In genomic region chr19:3324271-3324811, GRCm38 (mm10) we compare ENCODE assay signal across 8 mouse cellular contexts. TPM values are rescaled to one million over a fixed set of nuclear protein-coding genes. Genes with fewer than 3 reads are reported as not detected.
A peak's percentile ranks its signal among the peaks of the same experiment; 100 is the strongest.
DNase-seq lines count a peak whose midpoint lies in the region; ATAC-seq and TF ChIP-seq lines count a peak whose summit lies in the region.

No protein-coding gene starts in this region.

- 4% methylated on average over 17 of the region's 17 CpGs for WGBS in embryonic facial prominence, embryonic 10.5 days
- 4% methylated on average over 17 of the region's 17 CpGs for WGBS in hindbrain, embryonic 10.5 days
- WGBS in liver, embryonic 11.5 days = 2% methylated on average over 17 of the region's 17 CpGs

- no peak for TF ChIP-seq CTCF in G1E (IDR thresholded peaks at IDR 0.05; ENCODE audit: low read depth, low read length)

- DNase-seq in heart, adult 18-20 months = peak; percentile 31 to 70
- DNase-seq in heart, postnatal 25 days (ENCODE audit: low spot score) = no peak
- DNase-seq in G1E (ENCODE audit: low spot score) = no peak
- peak; percentile 45 for DNase-seq in embryonic facial prominence, embryonic 10.5 days (ENCODE audit: low spot score)
- peak; percentile 41 for DNase-seq in hindbrain, embryonic 10.5 days (ENCODE audit: low spot score)
- peak; percentile 60 for DNase-seq in liver, embryonic 11.5 days (ENCODE audit: low spot score)
- DNase-seq in neural tube, embryonic 10.5 days (ENCODE audit: extremely low spot score, low spot score) = peak; percentile 47

- intact Hi-C loops in heart, postnatal 25 days (cut with DNase I) = loop anchor here (5.0 kb wide), 1 partner anchor 42 kb away; the partner anchor contains the start of genes Ighmbp2 and Mrpl21

- H3K4me1 ChIP-seq in G1E (ENCODE audit: insufficient read depth, low read depth, low read length) = peaks cover 84% of the 10 kb centered on the region
- peaks cover 44% of the 10 kb centered on the region for H3K4me1 ChIP-seq in embryonic facial prominence, embryonic 10.5 days
- H3K4me1 ChIP-seq in hindbrain, embryonic 10.5 days (replicated peaks) = peaks cover 49% of the 10 kb centered on the region
- peaks cover 25% of the 10 kb centered on the region for H3K4me1 ChIP-seq in liver, embryonic 11.5 days (replicated peaks; ENCODE audit: control insufficient read depth, insufficient read depth, low read length)

- no peaks in the 10 kb centered on the region for H3K9me3 ChIP-seq in G1E (replicated peaks)
- H3K9me3 ChIP-seq in embryonic facial prominence, embryonic 10.5 days = no peaks in the 10 kb centered on the region
- peaks cover 5% of the 10 kb centered on the region; the same call in 1 of the 2 replicates for H3K9me3 ChIP-seq in hindbrain, embryonic 10.5 days
- no peaks in the 10 kb centered on the region for H3K9me3 ChIP-seq in liver, embryonic 11.5 days (ENCODE audit: control insufficient read depth, low read length)

- peak overlapping the region; percentile 82 for H3K4me3 ChIP-seq in G1E (ENCODE audit: low read depth, low read length)
- peak overlapping the region; percentile 61 for H3K4me3 ChIP-seq in embryonic facial prominence, embryonic 10.5 days
- H3K4me3 ChIP-seq in hindbrain, embryonic 10.5 days = peak overlapping the region; percentile 56
- peak overlapping the region; percentile 61 for H3K4me3 ChIP-seq in liver, embryonic 11.5 days (ENCODE audit: low read depth, low read length)

- no peak for ATAC-seq in G1E (ENCODE audit: extremely low read depth, insufficient number of reproducible peaks, low FRiP score, poor library complexity, severe bottlenecking)
- no peak for ATAC-seq in liver, embryonic 11.5 days (replicated peaks; ENCODE audit: low FRiP score)
- ATAC-seq in inflammation-experienced regulatory T-cells, adult 6 months = no peak

- H3K36me3 ChIP-seq in G1E (replicated peaks) = peaks cover 8% of the 10 kb centered on the region
- no peaks in the 10 kb centered on the region for H3K36me3 ChIP-seq in embryonic facial prominence, embryonic 10.5 days (replicated peaks)
- no peaks in the 10 kb centered on the region for H3K36me3 ChIP-seq in hindbrain, embryonic 10.5 days
- no peaks in the 10 kb centered on the region for H3K36me3 ChIP-seq in liver, embryonic 11.5 days (ENCODE audit: control insufficient read depth, insufficient read depth, low read length)

- peaks cover 2% of the 10 kb centered on the region; the same call in 1 of the 2 replicates for H3K27me3 ChIP-seq in G1E (ENCODE audit: insufficient read depth, low read length)
- H3K27me3 ChIP-seq in embryonic facial prominence, embryonic 10.5 days (replicated peaks; ENCODE audit: low read depth, poor library complexity, severe bottlenecking) = peaks cover 82% of the 10 kb centered on the region
- peaks cover 74% of the 10 kb centered on the region for H3K27me3 ChIP-seq in hindbrain, embryonic 10.5 days (ENCODE audit: insufficient read depth, poor library complexity, severe bottlenecking)
- H3K27me3 ChIP-seq in liver, embryonic 11.5 days (replicated peaks; ENCODE audit: control insufficient read depth, insufficient read depth, low read length) = no peaks in the 10 kb centered on the region

- H3K4me2 ChIP-seq in liver, embryonic 11.5 days = peak overlapping the region; percentile 84

- no peak overlapping the region; the same call in 1 of the 2 replicates for H3K27ac ChIP-seq in embryonic facial prominence, embryonic 10.5 days (replicated peaks)
- no peak overlapping the region for H3K27ac ChIP-seq in hindbrain, embryonic 10.5 days
- H3K27ac ChIP-seq in liver, embryonic 11.5 days (ENCODE audit: low read depth, low read length) = peak overlapping the region; percentile 89

- H3K9ac ChIP-seq in liver, embryonic 11.5 days (ENCODE audit: low read depth, low read length) = peak overlapping the region; percentile 64

RNA-seq across cellular contexts. Expression of gene Cpt1a, which starts 2.2 kb away (rescaled TPM):
- total RNA-seq in heart, adult 18-20 months (2021) = 10 to 100 TPM; 39.2 to 54.4 TPM
- total RNA-seq in heart, postnatal 25 days (2021) = 10 to 100 TPM; 60.2 to 60.5 TPM
- total RNA-seq in G1E (2014; fragmentation: Nextera tagmentation) (15.0 and 15.5 TPM in 2 replicates), G1E (2017) (21.2 and 22.3 TPM in 2 replicates)
- polyA plus RNA-seq in G1E (2012) = 3.2 and 4.1 TPM in 2 replicates
- 4.5 and 5.7 TPM in 2 replicates for polyA plus RNA-seq in embryonic facial prominence, embryonic 10.5 days (2016; fragmentation: Nextera tagmentation; extraction: Ambion mirVana)
- polyA plus RNA-seq in hindbrain, embryonic 10.5 days (2016; fragmentation: Nextera tagmentation; extraction: Ambion mirVana) = 3.6 and 5.6 TPM in 2 replicates
- polyA plus RNA-seq in liver, embryonic 11.5 days (2014; fragmentation: Nextera tagmentation; extraction: Ambion mirVana) = 15.0 and 15.8 TPM in 2 replicates
- polyA plus RNA-seq in inflammation-experienced regulatory T-cells, adult 6 months (2017; shearing (Covaris generic)) = 10 to 100 TPM; 19.7 to 29.2 (median 20.9) TPM

RNA-seq across cellular contexts. Expression of gene Ighmbp2, which starts 41.5 kb away (rescaled TPM):
- 1 to 10 TPM; 2.6 to 3.3 TPM for total RNA-seq in heart, adult 18-20 months (2021)
- total RNA-seq in heart, postnatal 25 days (2021) = 1 to 10 TPM; 2.4 to 2.8 TPM
- total RNA-seq in G1E (2014; fragmentation: Nextera tagmentation) = 2.8 and 6.5 TPM in 2 replicates
- total RNA-seq in G1E (2017) = 5.1 and 5.6 TPM in 2 replicates
- 10.6 and 12.0 TPM in 2 replicates for polyA plus RNA-seq in G1E (2012)
- polyA plus RNA-seq in embryonic facial prominence, embryonic 10.5 days (2016; fragmentation: Nextera tagmentation; extraction: Ambion mirVana) = 12.3 and 13.8 TPM in 2 replicates
- 10.9 and 11.2 TPM in 2 replicates for polyA plus RNA-seq in hindbrain, embryonic 10.5 days (2016; fragmentation: Nextera tagmentation; extraction: Ambion mirVana)
- 7.4 and 8.8 TPM in 2 replicates for polyA plus RNA-seq in liver, embryonic 11.5 days (2014; fragmentation: Nextera tagmentation; extraction: Ambion mirVana)
- polyA plus RNA-seq in inflammation-experienced regulatory T-cells, adult 6 months (2017; shearing (Covaris generic)) = 1 to 10 TPM; 4.2 to 5.8 (median 4.8) TPM

RNA-seq across cellular contexts. Expression of gene Mrpl21, which starts 41.6 kb away (rescaled TPM):
- 10 to 100 TPM; 94.3 to 95.8 TPM for total RNA-seq in heart, adult 18-20 months (2021)
- total RNA-seq in heart, postnatal 25 days (2021) = 10 to 100 TPM; 93.9 to 96.1 TPM
- total RNA-seq in G1E (2014; fragmentation: Nextera tagmentation) = 54.5 and 57.3 TPM in 2 replicates
- total RNA-seq in G1E (2017) = 92.9 and 105 TPM in 2 replicates
- polyA plus RNA-seq in G1E (2012) = 6.9 and 27.4 TPM in 2 replicates
- 143 and 148 TPM in 2 replicates for polyA plus RNA-seq in embryonic facial prominence, embryonic 10.5 days (2016; fragmentation: Nextera tagmentation; extraction: Ambion mirVana)
- polyA plus RNA-seq in hindbrain, embryonic 10.5 days (2016; fragmentation: Nextera tagmentation; extraction: Ambion mirVana) = 126 and 128 TPM in 2 replicates
- polyA plus RNA-seq in liver, embryonic 11.5 days (2014; fragmentation: Nextera tagmentation; extraction: Ambion mirVana) = 154 and 156 TPM in 2 replicates
- polyA plus RNA-seq in inflammation-experienced regulatory T-cells, adult 6 months (2017; shearing (Covaris generic)) = 100 to 1,000 TPM; 106 to 127 (median 110) TPM

Comparison
In these comparisons a context has a peak if more than half of its experiments do, and no peak if none do; other contexts are left out.
1. DNase-seq: peak in heart, adult 18-20 months (2 of 2), embryonic facial prominence, embryonic 10.5 days (single experiment), hindbrain, embryonic 10.5 days (single experiment), liver, embryonic 11.5 days (single experiment) and neural tube, embryonic 10.5 days (single experiment); none in heart, postnatal 25 days (single experiment) and G1E (single experiment).
2. Peak in every context shown above with its lines, with median percentiles within 50 percentile points of each other: H3K4me3 ChIP-seq.